Mouse (Mus musculus): ENCODE results near the gene Ddhd1. TPM values are rescaled to one million over a fixed set of nuclear protein-coding genes. Genes with fewer than 3 reads are reported as not detected.
A peak's percentile ranks its signal among the peaks of the same experiment; 100 is the strongest.

Ddhd1 gene
- total RNA-seq (2021) = 10 to 100 TPM; 18.7 to 18.9 TPM
- long read RNA-seq, experiment 1, full-length matches to known transcripts = 14 of 16 reads
- long read RNA-seq, experiment 1, partial matches to known transcripts = 0 of 16 reads
- long read RNA-seq, experiment 1, other reads (novel, unspliced or antisense) = 2 of 16 reads
- long read RNA-seq, experiment 2, full-length matches to known transcripts = 1 of 2 reads
- long read RNA-seq, experiment 2, partial matches to known transcripts = 1 of 2 reads
- long read RNA-seq, experiment 2, other reads (novel, unspliced or antisense) = 0 of 2 reads

DNA sequence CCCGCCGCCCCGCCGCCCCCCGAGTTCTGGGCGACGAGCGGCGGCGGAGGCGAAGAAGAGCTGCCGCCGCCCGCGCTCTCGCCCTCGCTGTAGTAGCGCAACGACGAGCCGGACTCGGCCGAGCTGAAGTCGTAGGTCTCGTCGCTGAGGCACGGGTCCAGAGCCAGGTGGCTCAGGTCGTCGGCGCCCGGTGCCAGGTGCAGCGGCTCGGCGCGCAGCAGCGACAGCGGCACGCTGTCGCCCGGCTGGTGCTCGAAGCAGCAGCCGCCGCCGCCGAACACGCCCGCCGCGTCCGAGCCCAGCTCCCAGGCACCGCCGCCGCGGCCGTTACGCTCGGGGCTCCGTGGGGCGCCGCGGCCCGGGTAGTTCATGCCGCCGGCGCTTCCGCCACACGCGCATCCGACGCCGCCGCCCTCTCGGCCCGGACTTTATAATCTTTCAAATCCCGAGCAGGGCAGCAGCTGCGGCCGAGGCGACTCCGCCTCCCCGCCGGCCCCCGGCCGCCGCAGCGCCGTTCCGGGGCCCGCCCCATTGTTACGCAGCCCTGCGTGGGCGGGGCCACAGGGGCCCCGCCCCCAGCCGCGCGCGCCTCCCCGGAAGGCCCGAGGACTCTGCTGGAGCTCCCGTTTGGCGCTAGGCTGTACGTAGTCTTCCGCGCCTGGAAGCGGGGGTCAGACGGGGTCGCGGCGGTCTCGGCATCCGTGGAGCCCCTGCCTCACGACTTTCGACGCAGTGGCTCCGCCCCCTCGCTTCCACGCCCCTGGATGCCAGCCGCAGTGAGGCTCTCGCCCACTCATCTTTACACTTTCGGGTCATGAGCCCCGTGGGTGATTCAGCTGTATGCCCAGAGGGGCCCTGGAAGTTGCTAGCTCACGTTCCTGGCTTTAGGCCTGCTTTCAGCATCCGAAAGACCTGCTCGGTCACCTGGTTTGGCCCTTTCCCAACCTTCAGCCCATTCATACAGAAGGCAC, at the start of gene Ddhd1:
Ddhd1 (minus strand) TSS at position 503 of the 971 bp plus-strand sequence.
- DNase-seq = peak; percentile 89 to 92

DNA sequence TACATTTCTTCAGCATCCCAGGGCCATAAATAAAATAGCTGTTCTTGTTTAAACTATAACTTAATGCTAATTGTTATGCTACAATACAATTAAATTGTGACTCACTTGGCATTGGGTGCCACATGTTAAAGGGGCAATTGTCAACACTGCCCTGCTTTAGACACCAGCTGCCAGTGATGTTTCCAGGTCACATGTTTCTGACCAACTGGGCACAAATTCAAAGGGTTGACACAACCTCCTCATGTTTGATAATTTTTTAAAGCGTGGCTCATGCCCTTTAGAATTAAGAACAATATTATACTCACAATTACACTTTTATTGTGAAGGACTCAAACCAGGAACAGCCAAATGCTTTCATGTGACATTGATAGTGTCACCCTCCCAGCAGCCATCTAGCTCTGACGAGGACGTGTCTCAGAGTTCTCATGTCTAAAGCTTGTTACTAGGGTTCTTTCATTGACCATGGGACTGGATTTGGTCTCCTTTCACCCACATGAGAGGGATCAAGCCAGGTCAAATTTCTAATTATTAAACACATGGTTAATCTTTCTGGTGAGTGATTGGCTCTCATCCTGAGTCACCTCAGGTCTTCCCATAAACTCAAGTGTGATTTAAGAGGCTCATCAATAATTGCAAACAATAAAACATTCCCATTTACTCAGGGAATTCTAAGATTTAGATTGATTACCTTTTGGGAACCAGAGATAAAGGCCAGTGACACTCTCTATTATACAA, 49.4 kb upstream of the Ddhd1 start:
- DNase-seq = peak in 1 of 2 experiments; percentile 4

DNA sequence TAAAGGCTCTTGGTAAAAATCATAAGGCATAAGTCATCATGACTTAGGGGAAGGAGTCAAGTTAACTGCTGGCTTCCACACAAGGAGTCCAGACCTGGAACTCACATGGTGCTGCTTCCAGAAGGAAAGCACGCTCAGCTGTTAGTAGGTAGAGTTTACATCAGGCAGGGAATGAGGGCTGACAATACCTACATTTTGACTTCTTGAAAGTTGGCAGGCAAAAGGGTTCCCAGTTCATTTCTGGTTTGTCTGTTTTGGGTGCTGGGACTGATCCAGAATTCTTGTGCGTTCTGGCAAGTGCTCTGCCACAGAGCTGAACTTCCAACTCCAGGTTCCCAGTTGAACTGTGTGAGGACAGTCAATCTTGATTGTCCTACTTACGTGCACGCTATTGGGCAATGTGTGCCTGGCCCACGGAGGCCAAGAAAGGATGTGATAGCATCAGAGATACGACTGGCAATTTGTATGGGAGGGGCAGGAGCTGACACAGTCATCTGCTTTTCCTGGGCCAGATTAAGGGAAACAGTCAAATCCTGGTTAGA, 42.2 kb upstream of the Ddhd1 start:
- no peak for DNase-seq

DNA sequence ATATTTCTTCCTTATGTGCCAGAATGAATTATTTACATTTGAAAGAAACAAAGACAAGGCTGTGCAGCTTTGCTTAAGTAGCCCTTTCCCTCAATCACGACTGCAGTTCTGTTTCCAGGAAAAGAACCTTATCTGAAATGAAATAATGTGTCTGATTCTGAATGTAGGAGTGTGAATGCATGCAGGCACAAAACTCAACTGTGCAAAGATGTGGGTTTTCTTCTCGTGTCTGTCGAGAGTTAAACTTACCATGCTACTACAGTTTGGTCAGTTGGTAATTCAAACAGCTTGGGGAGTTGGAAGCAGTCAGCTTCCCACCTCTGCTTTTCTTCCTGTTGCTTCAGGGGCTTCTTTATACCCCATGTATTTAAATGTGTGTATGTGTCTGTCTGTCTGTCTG, 40.9 kb upstream of the Ddhd1 start:
- no peak for DNase-seq

DNA sequence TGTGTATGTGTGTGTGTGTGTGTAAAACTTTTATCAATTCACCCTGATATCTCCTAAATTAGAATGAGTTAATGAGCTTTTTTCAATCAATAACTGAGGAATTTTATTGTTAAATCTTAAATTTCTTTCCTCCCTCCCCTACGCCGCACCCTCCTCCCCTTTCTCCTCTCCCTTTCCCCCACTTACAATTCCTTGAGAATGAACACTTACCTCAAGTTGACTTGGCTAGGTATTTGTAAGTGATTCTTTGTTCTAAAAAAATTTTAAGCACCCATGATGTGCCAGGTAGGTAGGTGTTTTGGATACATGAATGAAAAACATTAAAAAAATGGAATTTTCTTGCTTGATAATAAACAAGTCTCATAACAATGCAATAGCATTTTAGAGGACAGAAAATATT, 38.2 kb upstream of the Ddhd1 start:
- DNase-seq = no peak

DNA sequence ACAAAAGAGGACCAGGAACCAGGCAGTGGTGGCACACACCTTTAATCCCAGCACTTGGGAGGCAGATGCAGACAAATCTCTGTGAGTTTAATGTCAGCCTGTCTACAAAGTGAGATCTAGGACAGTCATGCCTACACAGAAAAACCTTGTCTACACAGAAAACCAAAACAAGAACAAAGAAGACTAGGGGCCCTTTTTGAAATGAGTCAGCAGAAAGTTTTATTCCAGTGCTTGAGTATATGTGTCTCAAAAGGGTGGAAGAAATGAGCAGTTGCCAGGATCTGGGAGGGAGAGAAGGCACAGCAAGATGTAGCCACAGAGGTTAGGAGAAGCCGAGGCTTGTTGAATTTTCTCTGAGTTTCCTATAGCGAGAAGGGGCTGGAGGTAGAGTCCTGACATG, 35.9 kb upstream of the Ddhd1 start:
- no peak for DNase-seq

DNA sequence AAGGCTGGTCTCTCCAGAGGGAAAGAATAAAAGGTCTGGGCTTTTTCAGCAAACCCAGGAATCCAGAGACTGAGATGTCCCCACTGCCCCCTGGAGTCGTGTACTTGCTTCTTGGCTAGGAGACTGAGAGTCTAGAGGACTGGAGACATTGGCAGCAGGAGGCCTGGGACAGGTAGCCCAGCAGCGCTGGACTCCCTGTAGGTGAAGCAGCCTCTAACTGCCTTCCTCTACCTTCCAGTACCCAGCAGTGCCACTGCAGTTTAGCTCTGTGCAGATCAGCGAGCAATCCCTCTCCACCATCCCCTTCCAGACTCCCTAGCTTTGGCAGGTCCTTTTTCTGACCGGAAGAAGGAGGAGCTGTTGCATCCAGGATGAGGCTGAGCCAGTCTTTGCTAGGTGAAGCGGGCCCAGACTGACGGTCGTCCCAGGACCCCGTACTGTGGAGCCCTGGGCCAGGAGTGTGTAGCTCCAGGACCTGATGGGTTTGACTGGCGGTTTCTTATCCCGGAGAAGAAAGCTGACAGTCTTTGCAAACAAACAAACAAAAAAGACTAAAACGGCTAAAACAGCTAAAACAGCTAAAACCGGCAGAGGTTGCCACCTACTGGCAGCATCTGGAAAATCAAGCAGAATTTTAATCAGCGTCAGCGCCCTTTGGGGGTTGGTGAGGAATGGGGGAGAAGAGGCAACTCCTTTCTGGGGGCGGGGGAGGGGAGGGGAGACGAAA, 32.7 kb upstream of the Ddhd1 start:
- peak; percentile 42 to 45 for DNase-seq

DNA sequence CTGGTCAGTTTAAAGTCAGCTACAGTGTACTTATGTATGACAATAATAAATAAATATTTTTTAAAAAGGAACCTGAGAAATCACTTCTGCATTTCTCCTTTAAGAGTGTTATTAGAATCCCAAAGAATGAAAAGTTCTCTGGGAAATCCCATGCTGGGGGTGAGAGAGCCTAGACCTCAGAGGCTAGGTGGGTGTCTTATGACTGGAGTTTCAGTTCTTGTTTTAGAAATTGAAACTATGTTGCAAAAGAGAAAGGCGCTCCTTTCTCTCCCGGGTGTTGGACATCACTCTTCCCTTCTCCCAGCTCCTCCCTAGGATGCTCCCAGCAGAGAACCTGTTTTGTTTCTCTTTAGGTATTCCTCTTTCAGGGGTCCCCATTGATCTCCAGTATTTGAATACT, 27.4 kb upstream of the Ddhd1 start:
- no peak for DNase-seq

DNA sequence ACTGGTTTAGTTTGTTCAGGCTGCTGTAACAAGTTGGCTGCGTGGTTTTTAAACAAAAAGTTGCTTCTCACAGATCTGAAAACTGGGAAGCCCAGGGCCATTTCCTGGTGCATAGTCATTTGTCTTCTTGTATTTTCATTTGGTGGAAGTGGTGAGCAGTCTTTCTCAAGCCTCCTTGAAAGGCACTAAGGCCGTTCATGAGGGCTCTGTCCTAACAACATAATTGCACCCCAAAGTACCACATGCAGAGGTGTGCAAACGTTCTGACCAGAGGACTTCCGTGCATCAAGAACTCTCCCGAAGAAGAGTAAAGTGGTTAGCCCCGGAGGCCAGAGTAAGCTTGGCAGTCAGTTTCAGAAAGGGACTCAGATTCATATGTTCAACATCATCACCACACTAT, 18.8 kb upstream of the Ddhd1 start:
- DNase-seq = no peak

DNA sequence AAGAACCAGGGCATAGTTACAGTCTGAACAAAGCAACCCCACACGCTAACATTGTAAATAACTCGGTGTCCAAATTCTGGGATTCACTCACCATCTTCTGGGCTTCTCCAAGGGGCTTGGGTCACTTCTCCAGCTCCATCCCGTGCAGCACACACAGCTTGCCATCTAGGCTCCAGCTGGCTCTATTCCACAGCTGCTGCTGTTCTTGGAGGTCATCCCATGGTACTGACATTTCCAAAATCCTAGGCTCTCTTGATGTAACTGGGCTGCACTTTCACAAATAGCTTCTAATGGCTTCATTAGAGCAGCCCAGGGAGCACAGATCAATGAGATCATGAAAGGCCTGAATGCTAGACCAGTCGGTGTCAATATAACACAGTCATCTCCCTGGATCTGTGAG, 10.4 kb upstream of the Ddhd1 start:
- DNase-seq = peak; percentile 38 to 47

DNA sequence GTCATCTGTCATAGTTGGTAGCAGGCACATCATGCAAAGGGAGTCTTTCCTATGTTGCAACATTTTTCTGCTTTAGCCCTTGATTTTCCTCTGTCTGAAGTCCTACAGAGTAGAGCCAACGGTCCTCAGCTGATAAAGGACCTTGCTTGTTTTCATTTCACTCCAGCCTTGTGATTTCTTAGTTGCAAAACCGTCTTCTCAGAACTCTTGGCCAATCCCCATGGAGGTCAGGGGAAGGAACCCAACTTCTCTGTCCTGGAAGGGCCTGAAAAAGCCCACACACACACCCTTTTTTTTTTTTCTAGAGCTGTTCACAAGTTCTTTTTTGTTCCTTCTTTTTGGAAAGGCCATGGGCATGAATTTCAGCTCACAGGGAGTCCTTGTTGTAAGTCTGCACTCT, 9.3 kb upstream of the Ddhd1 start:
- DNase-seq = peak; percentile 14 to 35

DNA sequence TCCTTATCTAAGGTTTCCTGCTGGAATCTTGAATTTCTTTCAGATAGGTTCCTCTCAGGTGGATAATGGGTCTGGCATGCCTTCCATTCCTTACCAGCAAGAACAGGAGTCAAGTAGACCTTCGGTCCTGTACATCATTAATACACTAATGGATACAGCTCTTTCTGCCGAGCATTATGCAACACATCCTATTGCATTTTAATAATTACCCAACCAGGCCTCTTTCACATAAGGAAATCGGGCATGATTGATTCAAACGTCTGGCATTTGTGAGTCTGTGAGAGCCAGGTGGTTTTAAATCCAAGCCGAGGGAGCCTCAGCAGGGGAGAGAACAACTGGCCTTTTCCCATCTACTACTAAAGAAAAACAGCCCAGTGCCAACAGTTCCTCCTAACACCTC, 3.6 kb upstream of the Ddhd1 start:
- DNase-seq = no peak

DNA sequence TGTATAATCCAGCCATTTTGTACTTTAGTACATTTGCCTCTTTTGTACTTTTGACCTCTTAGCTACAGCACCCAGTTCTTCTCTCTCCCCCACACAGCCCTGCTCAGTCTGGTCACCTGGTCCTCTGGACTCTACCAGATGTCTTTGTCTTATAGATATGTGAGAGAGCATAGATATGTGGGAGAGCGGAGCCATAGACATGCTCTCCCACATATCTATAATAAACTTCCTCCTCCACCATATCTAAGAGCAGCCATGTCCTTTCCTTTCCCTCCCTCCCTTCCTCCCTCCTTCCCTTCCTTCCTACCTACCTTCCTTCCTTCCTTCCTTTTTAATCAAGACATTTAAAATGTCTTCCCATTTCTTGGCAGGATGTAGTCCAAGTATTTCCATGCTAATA, 2.4 kb upstream of the Ddhd1 start:
- no peak for DNase-seq

DNA sequence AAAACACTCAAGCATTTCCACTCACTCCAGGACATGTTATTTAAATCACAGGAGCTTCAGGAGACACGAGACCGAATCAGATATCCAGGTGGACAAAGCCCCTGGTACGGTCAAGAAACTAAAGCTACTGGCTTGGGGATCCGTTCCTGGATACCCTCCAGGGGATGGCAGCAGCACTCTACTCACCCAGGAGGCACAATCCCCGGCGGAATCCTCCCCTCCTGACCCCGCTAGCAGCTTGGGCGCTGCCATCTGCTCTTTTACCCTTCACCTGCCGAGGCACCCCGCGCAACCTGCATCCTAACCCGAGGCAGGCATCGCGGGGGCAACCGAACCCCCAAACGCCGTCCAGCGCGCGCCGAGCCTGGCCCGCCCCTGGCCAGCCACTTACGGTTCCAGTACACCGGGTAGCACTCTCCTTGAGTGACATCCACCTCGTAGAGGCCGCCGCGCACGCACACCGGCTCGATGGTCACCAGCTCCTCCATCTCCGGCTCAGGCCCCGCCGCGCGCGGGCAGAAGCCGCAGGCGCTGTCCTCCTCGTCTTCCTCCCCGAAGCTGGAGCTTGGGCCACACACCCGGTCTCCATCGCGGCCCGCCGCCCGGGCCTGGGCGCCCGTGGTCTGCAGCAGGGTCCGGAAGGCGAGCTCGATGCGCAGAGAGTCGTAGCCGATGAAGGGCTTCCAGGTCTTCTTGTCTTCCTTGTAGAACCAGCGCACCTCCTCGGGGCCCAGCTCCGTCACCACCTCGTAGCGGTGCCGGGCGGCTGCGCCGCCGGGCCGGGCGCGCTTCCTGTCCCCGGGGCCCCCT, 907 bp downstream of the Ddhd1 start:
- peak; percentile 61 to 70 for DNase-seq

DNA sequence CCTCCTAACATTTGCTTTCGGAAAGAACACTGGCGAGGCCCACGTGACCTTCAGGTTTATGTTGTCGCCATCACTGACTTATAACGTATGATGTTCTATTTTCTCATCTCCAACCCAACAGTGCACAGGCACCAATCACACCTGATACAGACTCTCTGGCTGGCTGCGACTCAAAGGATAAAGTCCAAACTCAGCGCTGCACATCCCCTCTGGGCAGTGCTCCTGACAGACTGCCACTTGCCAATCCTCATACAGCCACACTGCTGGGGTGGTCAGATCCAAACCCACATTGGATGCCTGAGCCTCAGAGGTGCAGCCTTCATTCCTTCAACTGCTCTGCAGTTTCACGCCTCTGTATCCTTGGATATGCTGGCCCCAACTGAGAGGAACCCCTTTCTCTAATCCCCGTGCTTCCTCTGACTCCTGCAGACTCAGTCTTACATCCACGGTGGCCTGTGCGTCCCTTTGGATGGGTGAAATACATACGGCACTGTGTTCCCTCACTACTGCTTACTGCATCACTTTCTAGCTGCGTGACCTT, 3.0 kb downstream of the Ddhd1 start:
- DNase-seq = no peak

DNA sequence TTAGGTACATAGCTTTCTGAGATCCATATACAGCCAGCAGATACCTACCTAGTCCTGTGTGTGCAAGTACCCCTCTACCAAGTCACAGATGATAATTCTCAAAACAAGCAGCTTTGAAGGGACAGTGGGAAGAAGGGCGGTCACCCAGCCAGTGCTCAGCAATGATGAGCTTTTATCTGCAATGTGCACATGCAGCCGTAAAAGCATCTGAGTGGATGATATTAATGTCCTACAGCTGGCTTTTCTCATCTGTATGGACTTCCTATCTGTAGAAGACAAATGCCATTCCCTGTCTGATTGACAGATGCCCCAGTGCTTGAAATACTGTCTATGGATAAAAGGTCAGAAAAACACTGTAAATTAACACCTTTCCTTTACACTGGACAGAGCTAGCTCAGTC, 4.2 kb downstream of the Ddhd1 start:
- no peak for DNase-seq

DNA sequence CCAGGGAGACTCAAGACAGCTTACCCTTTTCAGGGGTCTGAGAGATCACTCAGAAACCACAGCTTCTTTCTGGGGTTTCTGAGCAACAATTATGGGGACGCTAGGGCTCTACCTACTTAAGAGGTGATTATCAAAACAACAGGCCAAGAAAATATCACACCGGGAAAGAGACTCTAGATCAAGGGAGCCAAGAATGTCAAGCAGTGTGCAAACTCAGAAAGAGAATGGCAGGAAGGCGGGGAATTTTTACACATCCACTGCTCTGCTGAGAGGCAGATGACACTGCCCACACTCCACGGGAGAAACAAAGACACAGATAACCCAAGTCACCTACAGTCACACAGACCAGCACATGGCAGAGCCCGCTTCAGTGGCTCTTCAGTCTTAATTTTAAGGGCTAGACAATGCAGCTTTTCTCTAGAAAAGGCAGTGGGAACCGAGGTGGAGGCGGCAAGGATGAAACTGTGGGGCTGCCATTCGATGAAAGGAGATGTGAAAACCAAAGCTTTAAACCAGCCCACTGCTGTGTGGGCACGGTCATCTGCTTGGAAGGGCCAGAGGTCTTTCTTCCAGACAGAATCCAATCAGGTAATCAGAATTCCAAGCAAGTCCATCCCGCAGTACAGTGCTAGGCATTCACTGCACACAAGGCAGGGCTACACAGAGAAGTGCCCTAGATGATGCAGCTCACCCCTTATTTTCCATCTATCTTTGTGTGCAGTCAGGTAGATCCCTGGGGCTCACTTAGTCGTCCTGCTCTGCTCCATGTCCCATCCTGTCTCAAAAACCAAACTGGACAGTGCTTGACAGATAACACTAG, 8.7 kb downstream of the Ddhd1 start:
- no peak for DNase-seq

DNA sequence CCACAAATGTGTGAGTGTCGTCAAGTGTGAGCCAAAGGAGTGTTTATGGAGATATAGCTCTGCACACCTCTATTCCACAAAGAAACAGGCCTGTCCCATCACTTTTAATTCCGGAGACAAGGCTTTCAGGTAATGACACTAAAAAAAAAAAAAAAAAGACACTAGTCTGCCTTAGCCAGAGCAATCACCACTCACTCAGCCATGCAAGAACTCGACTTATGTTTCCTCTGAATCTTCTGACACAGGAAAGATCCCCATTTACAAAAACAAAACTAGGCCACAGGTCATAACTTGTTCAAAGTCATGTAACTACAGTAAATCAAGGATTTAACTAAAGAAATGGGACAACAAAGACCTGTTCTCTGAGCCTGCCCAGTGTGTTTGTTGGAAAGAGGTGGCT, 9.8 kb downstream of the Ddhd1 start:
- DNase-seq = no peak

DNA sequence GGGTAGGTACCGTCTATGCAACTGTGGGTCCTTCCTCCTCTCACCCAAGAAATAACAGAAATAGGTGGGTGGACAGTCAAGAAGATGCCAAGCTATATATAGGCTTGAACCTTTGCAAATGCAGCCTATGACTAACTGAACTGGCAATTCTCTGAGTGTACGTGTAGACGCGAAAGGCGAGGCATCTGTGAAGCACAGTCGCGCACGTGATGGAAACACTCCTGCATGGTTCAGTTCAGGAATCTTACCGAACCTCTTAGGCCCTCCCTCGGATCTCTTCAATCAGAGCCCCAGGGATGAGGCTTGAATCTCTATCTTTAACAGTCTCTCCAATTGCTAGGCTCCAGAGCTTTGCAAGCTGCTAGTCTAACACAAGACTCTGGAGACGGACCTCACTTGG, 10.3 kb downstream of the Ddhd1 start:
- DNase-seq = no peak

DNA sequence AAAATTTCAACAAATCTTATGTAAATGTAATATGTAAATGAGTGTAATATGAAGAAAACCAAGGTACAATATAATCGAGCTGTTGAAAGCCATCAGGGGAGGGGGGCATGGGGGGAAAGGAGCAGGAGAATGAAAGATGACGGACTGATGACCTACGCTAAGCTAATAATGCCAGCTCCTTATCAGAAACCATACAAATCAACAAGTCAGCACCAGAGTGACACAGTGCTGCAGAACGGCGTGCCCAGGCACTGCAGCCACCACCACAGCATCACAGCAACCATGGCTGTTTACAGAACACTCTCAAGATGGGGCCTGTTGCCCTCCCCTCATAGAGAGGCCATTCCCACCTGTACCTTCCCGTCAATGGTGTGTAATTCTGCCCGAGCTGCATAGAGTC, 10.8 kb downstream of the Ddhd1 start:
- no peak for DNase-seq

Measured in adrenal gland, postnatal 36 days (tissue).